Mouse (Mus musculus) regulatory T cell (primary cell): Measurements from ENCODE around the gene Kank4.
"Not testable (repeated sequence)": the region's sequence is repeated elsewhere in the genome, so short reads cannot be mapped to it uniquely, and the experiment has no call there.

Experiments
- in situ Hi-C: fragments of 300-600 bp; cut with MboI, MseI; formaldehyde crosslinking; loops from one replicate; pipeline ENCODE4 v1.15.1; 2025; ENCODE audit warnings: high pct_unique_total_duplicates

The Kank4 gene

GRCm38 (mm10) chr4:98831726-98832125, 14.4 kb upstream of the Kank4 start:
- in situ Hi-C loops: no loop called here

- in situ Hi-C loops: no loop called here
These were observed 9.4 kb upstream of the Kank4 start for GRCm38 (mm10) chr4:98826701-98827100.

- in situ Hi-C loops: not testable (repeated sequence)
These were observed 6.4 kb upstream of the Kank4 start, which contains the start of gene I0C0044D17Rik for GRCm38 (mm10) chr4:98823740-98824139. Gene I0C0044D17Rik, minus strand, starts transcription at chr4:98823840.

GRCm38 (mm10) chr4:98823047-98823446, 5.7 kb upstream of the Kank4 start:
- in situ Hi-C loops: no loop called here

GRCm38 (mm10) chr4:98822478-98822877, 5.1 kb upstream of the Kank4 start:
- in situ Hi-C loops: no loop called here

GRCm38 (mm10) chr4:98819216-98819755, 1.9 kb upstream of the Kank4 start:
- in situ Hi-C loops: no loop called here

GRCm38 (mm10) chr4:98816807-98817183, 542 bp downstream of the Kank4 start:
- in situ Hi-C loops: no loop called here

GRCm38 (mm10) chr4:98806306-98806705, 11.0 kb downstream of the Kank4 start:
- in situ Hi-C loops: no loop called here

GRCm38 (mm10) chr4:98805291-98806048, 11.9 kb downstream of the Kank4 start:
- in situ Hi-C loops: no loop called here

GRCm38 (mm10) chr4:98804476-98805134, 12.7 kb downstream of the Kank4 start:
- in situ Hi-C loops: no loop called here

GRCm38 (mm10) chr4:98801775-98802174, 15.6 kb downstream of the Kank4 start:
- in situ Hi-C loops: no loop called here

GRCm38 (mm10) chr4:98800824-98801223, 16.5 kb downstream of the Kank4 start:
- in situ Hi-C loops: no loop called here

GRCm38 (mm10) chr4:98796591-98797341, 20.6 kb downstream of the Kank4 start:
- in situ Hi-C loops: no loop called here

- in situ Hi-C loops: no loop called here
These were observed 22.1 kb downstream of the Kank4 start for GRCm38 (mm10) chr4:98795241-98795640.

GRCm38 (mm10) chr4:98793486-98793885, 23.9 kb downstream of the Kank4 start:
- in situ Hi-C loops: no loop called here

GRCm38 (mm10) chr4:98790721-98791120, 26.6 kb downstream of the Kank4 start:
- in situ Hi-C loops: no loop called here

GRCm38 (mm10) chr4:98789861-98790311, 27.5 kb downstream of the Kank4 start:
- in situ Hi-C loops: no loop called here

GRCm38 (mm10) chr4:98789133-98789765, 28.1 kb downstream of the Kank4 start:
- in situ Hi-C loops: no loop called here

- in situ Hi-C loops: no loop called here
These were observed 31.1 kb downstream of the Kank4 start for GRCm38 (mm10) chr4:98786281-98786680.

- in situ Hi-C loops: no loop called here
These were observed 31.5 kb downstream of the Kank4 start for GRCm38 (mm10) chr4:98785851-98786250.

GRCm38 (mm10) chr4:98778219-98778618, 39.1 kb downstream of the Kank4 start:
- in situ Hi-C loops: no loop called here

- in situ Hi-C loops: no loop called here
These were observed 39.9 kb downstream of the Kank4 start for GRCm38 (mm10) chr4:98777464-98777863.
